Mouse (Mus musculus): ENCODE measurements around the gene Pip4k2c.

Gene Pip4k2c

GRCm38 (mm10) chr10:127188465-127189115 lies 22.8 kb downstream of the Pip4k2c start:
- no peak for DNase-seq (ENCODE audit: low read depth, low spot score)
- Histone ChIP-seq H3K27me3 (ENCODE audit: control insufficient read depth, insufficient read depth, low read length, poor library complexity, severe bottlenecking) (peaks cover 6% of the 10 kb centered on the region), H3K36me3 (ENCODE audit: control insufficient read depth, insufficient read depth, low read length, poor library complexity, severe bottlenecking) (no peaks in the 10 kb centered on the region)

GRCm38 (mm10) chr10:127188079-127188453 lies 23.3 kb downstream of the Pip4k2c start:
- Histone ChIP-seq H3K36me3 (ENCODE audit: control insufficient read depth, insufficient read depth, low read length, poor library complexity, severe bottlenecking) (no peaks in the 10 kb centered on the region), H3K27me3 (ENCODE audit: control insufficient read depth, insufficient read depth, low read length, poor library complexity, severe bottlenecking) (peaks cover 6% of the 10 kb centered on the region)
- no peak for DNase-seq (ENCODE audit: low read depth, low spot score)

- Histone ChIP-seq H3K27me3 (ENCODE audit: control insufficient read depth, insufficient read depth, low read length, poor library complexity, severe bottlenecking) (peaks cover 6% of the 10 kb centered on the region), H3K36me3 (ENCODE audit: control insufficient read depth, insufficient read depth, low read length, poor library complexity, severe bottlenecking) (no peaks in the 10 kb centered on the region)
- no peak for DNase-seq (ENCODE audit: low read depth, low spot score)
Measured at GRCm38 (mm10) chr10:127187371-127188078, 23.9 kb downstream of the Pip4k2c start.

- DNase-seq (ENCODE audit: low read depth, low spot score): no peak
- Histone ChIP-seq H3K36me3 (ENCODE audit: control insufficient read depth, insufficient read depth, low read length, poor library complexity, severe bottlenecking) (no peaks in the 10 kb centered on the region), H3K27me3 (ENCODE audit: control insufficient read depth, insufficient read depth, low read length, poor library complexity, severe bottlenecking) (peaks cover 6% of the 10 kb centered on the region)
Measured at GRCm38 (mm10) chr10:127186451-127186850, 24.9 kb downstream of the Pip4k2c start.

- Histone ChIP-seq H3K27me3 (ENCODE audit: control insufficient read depth, insufficient read depth, low read length, poor library complexity, severe bottlenecking) (peaks cover 6% of the 10 kb centered on the region), H3K36me3 (ENCODE audit: control insufficient read depth, insufficient read depth, low read length, poor library complexity, severe bottlenecking) (no peaks in the 10 kb centered on the region)
- no peak for DNase-seq (ENCODE audit: low read depth, low spot score)
Measured at GRCm38 (mm10) chr10:127185506-127185905, 25.9 kb downstream of the Pip4k2c start.

- peaks cover 6% of the 10 kb centered on the region for H3K27me3 ChIP-seq (ENCODE audit: control insufficient read depth, insufficient read depth, low read length, poor library complexity, severe bottlenecking)
- H3K36me3 ChIP-seq (ENCODE audit: control insufficient read depth, insufficient read depth, low read length, poor library complexity, severe bottlenecking): no peaks in the 10 kb centered on the region
- no peak for DNase-seq (ENCODE audit: low read depth, low spot score)
Measured at GRCm38 (mm10) chr10:127185101-127185500, 26.3 kb downstream of the Pip4k2c start.

GRCm38 (mm10) chr10:127183759-127184158 lies 27.6 kb downstream of the Pip4k2c start:
- no peak for DNase-seq (ENCODE audit: low read depth, low spot score)
- no peaks in the 10 kb centered on the region for H3K36me3 ChIP-seq (ENCODE audit: control insufficient read depth, insufficient read depth, low read length, poor library complexity, severe bottlenecking)
- H3K27me3 ChIP-seq (ENCODE audit: control insufficient read depth, insufficient read depth, low read length, poor library complexity, severe bottlenecking): peaks cover 5% of the 10 kb centered on the region

GRCm38 (mm10) chr10:127182624-127183023 lies 28.8 kb downstream of the Pip4k2c start:
- H3K27me3 ChIP-seq (ENCODE audit: control insufficient read depth, insufficient read depth, low read length, poor library complexity, severe bottlenecking): no peaks in the 10 kb centered on the region
- DNase-seq (ENCODE audit: low read depth, low spot score): no peak
- H3K36me3 ChIP-seq (ENCODE audit: control insufficient read depth, insufficient read depth, low read length, poor library complexity, severe bottlenecking): no peaks in the 10 kb centered on the region

GRCm38 (mm10) chr10:127181566-127181965 lies 29.8 kb downstream of the Pip4k2c start:
- DNase-seq (ENCODE audit: low read depth, low spot score): no peak
- Histone ChIP-seq H3K27me3 (ENCODE audit: control insufficient read depth, insufficient read depth, low read length, poor library complexity, severe bottlenecking) (no peaks in the 10 kb centered on the region), H3K36me3 (ENCODE audit: control insufficient read depth, insufficient read depth, low read length, poor library complexity, severe bottlenecking) (no peaks in the 10 kb centered on the region)

- DNase-seq (ENCODE audit: low read depth, low spot score): no peak
- Histone ChIP-seq H3K36me3 (ENCODE audit: control insufficient read depth, insufficient read depth, low read length, poor library complexity, severe bottlenecking) (no peaks in the 10 kb centered on the region), H3K27me3 (ENCODE audit: control insufficient read depth, insufficient read depth, low read length, poor library complexity, severe bottlenecking) (no peaks in the 10 kb centered on the region)
Measured at GRCm38 (mm10) chr10:127180695-127181047, 30.7 kb downstream of the Pip4k2c start.

GRCm38 (mm10) chr10:127179871-127180694 lies 31.3 kb downstream of the Pip4k2c start, which contains the start of gene Slc26a10:
Slc26a10 (minus strand) TSS chr10:127180645.
- Histone ChIP-seq H3K27me3 (ENCODE audit: control insufficient read depth, insufficient read depth, low read length, poor library complexity, severe bottlenecking) (no peaks in the 10 kb centered on the region), H3K36me3 (ENCODE audit: control insufficient read depth, insufficient read depth, low read length, poor library complexity, severe bottlenecking) (no peaks in the 10 kb centered on the region)
- DNase-seq (ENCODE audit: low read depth, low spot score): no peak

- Histone ChIP-seq H3K27me3 (ENCODE audit: control insufficient read depth, insufficient read depth, low read length, poor library complexity, severe bottlenecking) (no peaks in the 10 kb centered on the region), H3K36me3 (ENCODE audit: control insufficient read depth, insufficient read depth, low read length, poor library complexity, severe bottlenecking) (no peaks in the 10 kb centered on the region)
- no peak for DNase-seq (ENCODE audit: low read depth, low spot score)
Measured at GRCm38 (mm10) chr10:127178286-127179027, 32.9 kb downstream of the Pip4k2c start.

GRCm38 (mm10) chr10:127177719-127178118 lies 33.7 kb downstream of the Pip4k2c start:
- Histone ChIP-seq H3K36me3 (ENCODE audit: control insufficient read depth, insufficient read depth, low read length, poor library complexity, severe bottlenecking) (no peaks in the 10 kb centered on the region; the same call in 1 of the 2 replicates), H3K27me3 (ENCODE audit: control insufficient read depth, insufficient read depth, low read length, poor library complexity, severe bottlenecking) (no peaks in the 10 kb centered on the region)
- peak; percentile 73 for DNase-seq (ENCODE audit: low read depth, low spot score)

- Histone ChIP-seq H3K27me3 (ENCODE audit: control insufficient read depth, insufficient read depth, low read length, poor library complexity, severe bottlenecking) (no peaks in the 10 kb centered on the region), H3K36me3 (ENCODE audit: control insufficient read depth, insufficient read depth, low read length, poor library complexity, severe bottlenecking) (no peaks in the 10 kb centered on the region; the same call in 1 of the 2 replicates)
- no peak for DNase-seq (ENCODE audit: low read depth, low spot score)
Measured at GRCm38 (mm10) chr10:127177235-127177634, 34.1 kb downstream of the Pip4k2c start.
